In genomic region chr2:155436445-155436844, GRCm38 (mm10) we compare ENCODE assay signal across 9 mouse cellular contexts. TPM values are rescaled to one million over a fixed set of nuclear protein-coding genes. Genes with fewer than 3 reads are reported as not detected.
DNase-seq lines count a peak whose midpoint lies in the region; ATAC-seq and TF ChIP-seq lines count a peak whose summit lies in the region.
"Had no signal": no experiment of that assay in that cellular context is flagged by ENCODE, and none has a peak within 500 bp of the region (broad histone marks: within the 10 kb centered on the region; RNA-seq: fewer than 3 reads in every experiment).

No protein-coding gene starts in this region.

- no peak for DNase-seq in gastrocnemius, adult 2 months
- DNase-seq in gastrocnemius, postnatal 10 days = no peak
- DNase-seq in midbrain, postnatal 0 days (ENCODE audit: low spot score) = no peak
- peak; percentile 41 for DNase-seq in thymus, postnatal 14 days
- DNase-seq in spleen, adult 12 weeks (ENCODE audit: low spot score) = no peak
- DNase-seq: gastrocnemius, postnatal 25 days had no signal

- intact Hi-C loops in gastrocnemius, adult 2 months (cut with DNase I) = loop anchor here (5.0 kb wide), 1 partner anchor 229 kb away; no protein-coding TSS in a partner anchor

- H3K27ac ChIP-seq in gastrocnemius, adult 2 months = no peak overlapping the region
- no peak overlapping the region for H3K27ac ChIP-seq in midbrain, postnatal 0 days (ENCODE audit: low read depth, low read length)
- no peak overlapping the region for H3K27ac ChIP-seq in midbrain, embryonic 13.5 days
- no peak overlapping the region for H3K27ac ChIP-seq in intestine, embryonic 16.5 days (ENCODE audit: low read length)

- H3K36me3 ChIP-seq in midbrain, postnatal 0 days (ENCODE audit: insufficient read depth, low read length) = peaks cover 18% of the 10 kb centered on the region; the same call in 1 of the 2 replicates
- peaks cover 46% of the 10 kb centered on the region for H3K36me3 ChIP-seq in midbrain, embryonic 13.5 days
- H3K36me3 ChIP-seq in intestine, embryonic 16.5 days (ENCODE audit: control insufficient read depth, insufficient read depth, low read length) = peaks cover 15% of the 10 kb centered on the region

- H3K4me2 ChIP-seq in midbrain, postnatal 0 days (ENCODE audit: low read depth, low read length, poor library complexity, severe bottlenecking) = no peak overlapping the region
- no peak overlapping the region for H3K4me2 ChIP-seq in midbrain, embryonic 13.5 days (replicated peaks)
- no peak overlapping the region for H3K4me2 ChIP-seq in intestine, embryonic 16.5 days (ENCODE audit: low read depth, low read length)

- no peaks in the 10 kb centered on the region for H3K4me1 ChIP-seq in midbrain, postnatal 0 days (ENCODE audit: insufficient read depth, low read length)
- no peaks in the 10 kb centered on the region for H3K4me1 ChIP-seq in midbrain, embryonic 13.5 days (replicated peaks)
- H3K4me1 ChIP-seq in intestine, embryonic 16.5 days (ENCODE audit: control insufficient read depth, insufficient read depth, low read length) = no peaks in the 10 kb centered on the region

- no peaks in the 10 kb centered on the region for H3K9me3 ChIP-seq in midbrain, postnatal 0 days (ENCODE audit: low read length)
- no peaks in the 10 kb centered on the region for H3K9me3 ChIP-seq in midbrain, embryonic 13.5 days
- H3K9me3 ChIP-seq in intestine, embryonic 16.5 days (ENCODE audit: control insufficient read depth, low read length) = no peaks in the 10 kb centered on the region

- peak; percentile 72 for TF ChIP-seq CTCF in gastrocnemius, adult 2 months (IDR thresholded peaks at IDR 0.05)
- TF ChIP-seq CTCF in midbrain, postnatal 0 days (IDR thresholded peaks at IDR 0.05) = peak; percentile 61

- no peak for ATAC-seq in midbrain, postnatal 0 days (ENCODE audit: low FRiP score)
- ATAC-seq in midbrain, embryonic 13.5 days = no peak
- ATAC-seq in erythroblast, adult 5-6 weeks (replicated peaks; ENCODE audit: low FRiP score, poor library complexity, severe bottlenecking) = peak; percentile 69; the same call in 1 of the 2 replicates
- no peak for ATAC-seq in intestine, embryonic 16.5 days

- H3K27me3 ChIP-seq in midbrain, postnatal 0 days (ENCODE audit: insufficient read depth, low read length) = no peaks in the 10 kb centered on the region
- no peaks in the 10 kb centered on the region for H3K27me3 ChIP-seq in midbrain, embryonic 13.5 days
- no peaks in the 10 kb centered on the region for H3K27me3 ChIP-seq in intestine, embryonic 16.5 days (replicated peaks; ENCODE audit: control insufficient read depth, insufficient read depth, low read length)

- H3K9ac ChIP-seq in midbrain, postnatal 0 days (replicated peaks; ENCODE audit: low read length, poor library complexity, severe bottlenecking) = no peak overlapping the region
- H3K9ac ChIP-seq in midbrain, embryonic 13.5 days (replicated peaks) = no peak overlapping the region
- H3K9ac ChIP-seq in intestine, embryonic 16.5 days (ENCODE audit: low read depth, low read length) = no peak overlapping the region

- no peak overlapping the region for H3K4me3 ChIP-seq in gastrocnemius, adult 2 months
- no peak overlapping the region for H3K4me3 ChIP-seq in midbrain, postnatal 0 days (ENCODE audit: low read depth, low read length)
- H3K4me3 ChIP-seq in midbrain, embryonic 13.5 days (replicated peaks) = no peak overlapping the region
- H3K4me3 ChIP-seq in intestine, embryonic 16.5 days (ENCODE audit: low read length) = no peak overlapping the region

RNA-seq across cellular contexts. Expression of gene Ncoa6, which starts 37.2 kb away (rescaled TPM):
- total RNA-seq in gastrocnemius, adult 2 months (2021) = 10 to 100 TPM; 16.3 to 18.7 TPM
- total RNA-seq in gastrocnemius, postnatal 10 days (2021) = 10 to 100 TPM; 21.1 to 28.5 TPM
- 50.5 and 73.1 TPM in 2 replicates for total RNA-seq in midbrain, postnatal 0 days (2014; rRNA removed)
- polyA plus RNA-seq in midbrain, postnatal 0 days (2015; fragmentation: Nextera tagmentation; extraction: Ambion mirVana) = 23.3 and 32.1 TPM in 2 replicates
- 30.0 and 34.5 TPM in 2 replicates for polyA plus RNA-seq in midbrain, embryonic 13.5 days (2015; fragmentation: Nextera tagmentation; extraction: Ambion mirVana)
- total RNA-seq in erythroblast, adult 5-6 weeks (2015; ENCODE audit: low replicate concordance) = 29.6 and 35.9 TPM in 2 replicates
- total RNA-seq in erythroblast, adult 5-6 weeks (2017; ENCODE audit: low replicate concordance) = 7.2 and 13.7 TPM in 2 replicates
- 11.5 and 13.0 TPM in 2 replicates for polyA plus RNA-seq in intestine, embryonic 16.5 days (2015; fragmentation: Nextera tagmentation; extraction: Ambion mirVana)

RNA-seq across cellular contexts. Expression of gene Trp53inp2, which starts 55.6 kb away (rescaled TPM):
- total RNA-seq in gastrocnemius, adult 2 months (2021) = 100 to 1,000 TPM; 334 to 391 TPM
- 100 to 1,000 TPM; 215 to 242 TPM for total RNA-seq in gastrocnemius, postnatal 10 days (2021)
- total RNA-seq in midbrain, postnatal 0 days (2014; rRNA removed) = 116 and 121 TPM in 2 replicates
- 58.4 and 58.6 TPM in 2 replicates for polyA plus RNA-seq in midbrain, postnatal 0 days (2015; fragmentation: Nextera tagmentation; extraction: Ambion mirVana)
- 118 and 131 TPM in 2 replicates for polyA plus RNA-seq in midbrain, embryonic 13.5 days (2015; fragmentation: Nextera tagmentation; extraction: Ambion mirVana)
- total RNA-seq in erythroblast, adult 5-6 weeks (2015; ENCODE audit: low replicate concordance) = 7.1 and 15.6 TPM in 2 replicates
- total RNA-seq in erythroblast, adult 5-6 weeks (2017; ENCODE audit: low replicate concordance) = 3.6 and 4.9 TPM in 2 replicates
- polyA plus RNA-seq in intestine, embryonic 16.5 days (2015; fragmentation: Nextera tagmentation; extraction: Ambion mirVana) = 21.2 and 25.1 TPM in 2 replicates
